ENCODE assay signal across 8 mouse cellular contexts in the genomic region with DNA sequence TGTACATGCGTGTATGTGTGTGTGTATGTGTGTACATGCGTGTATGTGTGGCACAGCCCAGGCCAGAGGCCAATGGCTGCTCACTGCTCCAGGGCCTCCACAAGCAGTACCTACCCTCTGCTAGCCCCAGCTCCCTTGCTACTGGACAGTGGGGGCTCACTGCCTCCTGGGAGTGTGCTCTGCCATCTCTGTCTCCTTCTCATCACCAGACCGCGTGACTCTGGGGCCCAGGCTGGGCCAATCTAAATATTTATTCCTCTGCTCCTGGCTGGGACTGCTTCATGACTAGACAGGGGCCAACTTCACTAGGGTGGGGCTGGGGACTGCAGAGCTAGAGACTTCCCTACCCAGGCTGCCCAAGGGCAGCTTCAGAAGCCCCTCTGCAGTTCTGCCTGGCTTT. TPM values are rescaled to one million over a fixed set of nuclear protein-coding genes. Genes with fewer than 3 reads are reported as not detected.
DNase-seq lines count a peak whose midpoint lies in the region; ATAC-seq and TF ChIP-seq lines count a peak whose summit lies in the region.

No protein-coding gene starts in this region.

- no peaks in the 10 kb centered on the region for H3K36me3 ChIP-seq in lung, embryonic 15.5 days

- H3K27me3 ChIP-seq in lung, embryonic 15.5 days = no peaks in the 10 kb centered on the region

- peak overlapping the region; percentile 25; the same call in 1 of the 2 replicates for H3K4me2 ChIP-seq in lung, embryonic 15.5 days

- H3K27ac ChIP-seq in lung, embryonic 15.5 days = peak overlapping the region; percentile 76

- no peaks in the 10 kb centered on the region for H3K9me3 ChIP-seq in lung, embryonic 15.5 days

- H3K4me3 ChIP-seq in lung, embryonic 15.5 days = no peak overlapping the region

- TF ChIP-seq CTCF in brain, embryonic 14.5 days (IDR thresholded peaks at IDR 0.05; ENCODE audit: borderline replicate concordance, extremely low read depth, insufficient read depth, insufficient read length) = no peak

- ATAC-seq in lung, embryonic 15.5 days (ENCODE audit: borderline replicate concordance, extremely low read depth, low FRiP score, low TSS enrichment) = peak; percentile 81

- peak; percentile 32 for DNase-seq in gastrocnemius, postnatal 14 days
- no peak for DNase-seq in gastrocnemius, adult 8-10 months (ENCODE audit: low spot score in 2 of 2)
- peak; percentile 24 for DNase-seq in brain, embryonic 14.5 days (ENCODE audit: low read depth)
- DNase-seq in heart, postnatal 36 days = peak; percentile 52 to 58
- DNase-seq in frontal cortex, postnatal 36 days (ENCODE audit: low spot score in 2 of 2) = no peak
- no peak for DNase-seq in left cerebral cortex, adult 18-20 months (ENCODE audit: low spot score in 2 of 2)
- no peak for DNase-seq in ovary, postnatal 14 days (ENCODE audit: low spot score)

- H3K4me1 ChIP-seq in lung, embryonic 15.5 days = peaks cover 78% of the 10 kb centered on the region

- intact Hi-C loops in gastrocnemius, postnatal 14 days (cut with DNase I; ENCODE audit: low total_unique reads) = no loop called here
- intact Hi-C loops in heart, postnatal 36 days (cut with DNase I) = no loop called here

- no peak overlapping the region for H3K9ac ChIP-seq in lung, embryonic 15.5 days

- TF ChIP-seq POLR2A in brain, embryonic 14.5 days (IDR thresholded peaks at IDR 0.05; ENCODE audit: borderline replicate concordance, extremely low read depth, insufficient read depth, insufficient read length, poor library complexity, severe bottlenecking) = no peak

- 31% methylated on average over 4 of the region's 4 CpGs for WGBS in lung, embryonic 15.5 days

RNA-seq across cellular contexts. Expression of a gene that starts 7.9 kb away (rescaled TPM):
- 10 to 100 TPM; 12.0 to 24.9 TPM for total RNA-seq in gastrocnemius, postnatal 14 days (2021)
- 1 to 10 TPM; 2.7 to 5.9 (median 4.8) TPM for total RNA-seq in gastrocnemius, adult 8-10 months (2022)
- 11.5 and 13.1 TPM in 2 replicates for polyA plus RNA-seq in brain, embryonic 14.5 days (2012; rRNA removed)
- total RNA-seq in heart, postnatal 36 days (2021) = 1 to 10 TPM; 8.2 to 8.9 TPM
- 48.9 and 54.2 TPM in 2 replicates for polyA plus RNA-seq in lung, embryonic 15.5 days (2015; fragmentation: Nextera tagmentation; extraction: Ambion mirVana)
- total RNA-seq in left cerebral cortex, adult 18-20 months (2021) = 10 to 100 TPM; 15.2 to 17.9 TPM

RNA-seq across cellular contexts. Expression of a gene that starts 21.6 kb away (rescaled TPM):
- under 1 TPM in 1 of 2 experiments, not detected in 1; 0.11 TPM for total RNA-seq in gastrocnemius, postnatal 14 days (2021)
- total RNA-seq in gastrocnemius, adult 8-10 months (2022) = not detected
- polyA plus RNA-seq in brain, embryonic 14.5 days (2012; rRNA removed) = 0.25 and 0.50 TPM in 2 replicates
- total RNA-seq in heart, postnatal 36 days (2021) = under 1 TPM; 0.14 to 0.27 TPM
- 0.08 and 0.22 TPM in 2 replicates for polyA plus RNA-seq in lung, embryonic 15.5 days (2015; fragmentation: Nextera tagmentation; extraction: Ambion mirVana)
- under 1 TPM; 0.21 to 0.37 TPM for total RNA-seq in left cerebral cortex, adult 18-20 months (2021)

Comparison
In these comparisons a context has a peak if more than half of its experiments do, and no peak if none do; other contexts are left out.
1. DNase-seq: peak in gastrocnemius, postnatal 14 days (single experiment), brain, embryonic 14.5 days (single experiment) and heart, postnatal 36 days (2 of 2); none in gastrocnemius, adult 8-10 months (0 of 2), frontal cortex, postnatal 36 days (0 of 2), left cerebral cortex, adult 18-20 months (0 of 2) and ovary, postnatal 14 days (single experiment).